In genomic region chr2:181470285-181470684, GRCm38 (mm10) we compare ENCODE assay signal across 18 mouse cellular contexts. TPM values are rescaled to one million over a fixed set of nuclear protein-coding genes. Genes with fewer than 3 reads are reported as not detected.
A peak's percentile ranks its signal among the peaks of the same experiment; 100 is the strongest.
DNase-seq lines count a peak whose midpoint lies in the region; ATAC-seq lines count a peak whose summit lies in the region.
"Had no signal": no experiment of that assay in that cellular context is flagged by ENCODE, and none has a peak within 500 bp of the region (broad histone marks: within the 10 kb centered on the region; RNA-seq: fewer than 3 reads in every experiment).

No protein-coding gene starts in this region.

- peak overlapping the region; percentile 83 for H3K27ac ChIP-seq in heart, embryonic 10.5 days
- peak overlapping the region; percentile 57; the same call in 1 of the 2 replicates for H3K27ac ChIP-seq in lung, embryonic 15.5 days
- H3K27ac ChIP-seq in forebrain, embryonic 13.5 days = no peak overlapping the region
- H3K27ac ChIP-seq: embryonic facial prominence, embryonic 13.5 days; hindbrain, embryonic 10.5 days; limb, embryonic 15.5 days had no signal

- WGBS in heart, embryonic 10.5 days = 54% methylated on average over 2 of the region's 2 CpGs
- WGBS in lung, embryonic 15.5 days = 40% methylated on average over 2 of the region's 2 CpGs
- 81% methylated on average over 2 of the region's 2 CpGs for WGBS in forebrain, embryonic 13.5 days

- H3K4me3 ChIP-seq in heart, embryonic 10.5 days = no peak overlapping the region
- no peak overlapping the region for H3K4me3 ChIP-seq in lung, embryonic 15.5 days
- H3K4me3 ChIP-seq in forebrain, embryonic 13.5 days = no peak overlapping the region
- H3K4me3 ChIP-seq: embryonic facial prominence, embryonic 13.5 days; hindbrain, embryonic 10.5 days; limb, embryonic 15.5 days had no signal

- no peaks in the 10 kb centered on the region for H3K36me3 ChIP-seq in heart, embryonic 10.5 days
- no peaks in the 10 kb centered on the region for H3K36me3 ChIP-seq in lung, embryonic 15.5 days
- no peaks in the 10 kb centered on the region for H3K36me3 ChIP-seq in forebrain, embryonic 13.5 days (ENCODE audit: poor library complexity, severe bottlenecking)
- H3K36me3 ChIP-seq: embryonic facial prominence, embryonic 13.5 days; hindbrain, embryonic 10.5 days; limb, embryonic 15.5 days had no signal

- H3K4me1 ChIP-seq in heart, embryonic 10.5 days = peaks cover 30% of the 10 kb centered on the region
- peaks cover 16% of the 10 kb centered on the region for H3K4me1 ChIP-seq in lung, embryonic 15.5 days
- H3K4me1 ChIP-seq in forebrain, embryonic 13.5 days = no peaks in the 10 kb centered on the region
- H3K4me1 ChIP-seq: embryonic facial prominence, embryonic 13.5 days; limb, embryonic 15.5 days had no signal

- no peaks in the 10 kb centered on the region for H3K9me3 ChIP-seq in heart, embryonic 10.5 days
- no peaks in the 10 kb centered on the region for H3K9me3 ChIP-seq in lung, embryonic 15.5 days
- H3K9me3 ChIP-seq in forebrain, embryonic 13.5 days (replicated peaks) = no peaks in the 10 kb centered on the region
- H3K9me3 ChIP-seq: embryonic facial prominence, embryonic 13.5 days; hindbrain, embryonic 10.5 days; limb, embryonic 15.5 days had no signal

- no peak overlapping the region for H3K9ac ChIP-seq in lung, embryonic 15.5 days
- no peak overlapping the region for H3K9ac ChIP-seq in forebrain, embryonic 13.5 days
- H3K9ac ChIP-seq: embryonic facial prominence, embryonic 13.5 days; limb, embryonic 15.5 days had no signal

- intact Hi-C loops in heart, postnatal 10 days (cut with DNase I) = no loop called here

- no peak for ATAC-seq in lung, embryonic 15.5 days (ENCODE audit: borderline replicate concordance, extremely low read depth, low FRiP score, low TSS enrichment)
- ATAC-seq in forebrain, embryonic 13.5 days = no peak
- ATAC-seq: forebrain, embryonic 14.5 days had no signal

- peak; percentile 47 to 77 for DNase-seq in heart, adult 9 months (ENCODE audit: low spot score in 2 of 2)
- no peak for DNase-seq in heart, postnatal 10 days
- peak; percentile 31 for DNase-seq in 416B (ENCODE audit: low read depth)
- DNase-seq in heart, embryonic 10.5 days (ENCODE audit: low spot score) = no peak
- no peak for DNase-seq in spleen, postnatal 14 days (ENCODE audit: low spot score in 2 of 2)
- DNase-seq: cerebellum, postnatal 25 days; right cerebral cortex, postnatal 25 days; thymus, postnatal 14 days had no signal

- H3K4me2 ChIP-seq in lung, embryonic 15.5 days = no peak overlapping the region
- no peak overlapping the region for H3K4me2 ChIP-seq in forebrain, embryonic 13.5 days
- H3K4me2 ChIP-seq: embryonic facial prominence, embryonic 13.5 days; limb, embryonic 15.5 days had no signal

- H3K27me3 ChIP-seq in heart, embryonic 10.5 days (ENCODE audit: insufficient read depth, poor library complexity, severe bottlenecking) = no peaks in the 10 kb centered on the region
- no peaks in the 10 kb centered on the region for H3K27me3 ChIP-seq in lung, embryonic 15.5 days
- H3K27me3 ChIP-seq in forebrain, embryonic 13.5 days = peaks cover 2% of the 10 kb centered on the region; the same call in 1 of the 2 replicates
- H3K27me3 ChIP-seq: embryonic facial prominence, embryonic 13.5 days; limb, embryonic 15.5 days had no signal

RNA-seq across cellular contexts. Expression of gene Zbtb46, which starts 11.1 kb away (rescaled TPM):
- 10 to 100 TPM; 14.8 to 15.9 TPM for total RNA-seq in heart, postnatal 10 days (2021)
- 16.5 and 18.5 TPM in 2 replicates for polyA plus RNA-seq in heart, embryonic 10.5 days (2016; fragmentation: Nextera tagmentation; extraction: Ambion mirVana)
- 12.5 and 14.6 TPM in 2 replicates for polyA plus RNA-seq in lung, embryonic 15.5 days (2015; fragmentation: Nextera tagmentation; extraction: Ambion mirVana)
- polyA plus RNA-seq in forebrain, embryonic 13.5 days (2015; fragmentation: Nextera tagmentation; extraction: Ambion mirVana) = 10.2 and 12.8 TPM in 2 replicates

RNA-seq across cellular contexts. Expression of gene Abhd16b, which starts 22.7 kb away (rescaled TPM):
- total RNA-seq in heart, postnatal 10 days (2021) = not detected
- polyA plus RNA-seq in heart, embryonic 10.5 days (2016; fragmentation: Nextera tagmentation; extraction: Ambion mirVana) = 0.11 TPM in 1 of 2 replicates, not detected in the other
- 0.24 and 0.26 TPM in 2 replicates for polyA plus RNA-seq in lung, embryonic 15.5 days (2015; fragmentation: Nextera tagmentation; extraction: Ambion mirVana)
- 0.16 TPM in 1 of 2 replicates, not detected in the other for polyA plus RNA-seq in forebrain, embryonic 13.5 days (2015; fragmentation: Nextera tagmentation; extraction: Ambion mirVana)
- total RNA-seq: gastrocnemius, adult 18-20 months; left cerebral cortex, adult 8-10 months; megakaryocyte-erythroid progenitor cell, adult 5-6 weeks; monocyte, adult 5-6 weeks had no signal
- polyA plus RNA-seq: forebrain, embryonic 14.5 days had no signal

RNA-seq across cellular contexts. Expression of gene Tpd52l2, which starts 26.7 kb away (rescaled TPM):
- 10 to 100 TPM; 69.9 to 74.9 TPM for total RNA-seq in heart, postnatal 10 days (2021)
- 130 and 162 TPM in 2 replicates for polyA plus RNA-seq in heart, embryonic 10.5 days (2016; fragmentation: Nextera tagmentation; extraction: Ambion mirVana)
- polyA plus RNA-seq in lung, embryonic 15.5 days (2015; fragmentation: Nextera tagmentation; extraction: Ambion mirVana) = 155 and 160 TPM in 2 replicates
- 133 and 138 TPM in 2 replicates for polyA plus RNA-seq in forebrain, embryonic 13.5 days (2015; fragmentation: Nextera tagmentation; extraction: Ambion mirVana)

RNA-seq across cellular contexts. Expression of gene Dnajc5, which starts 50.0 kb away (rescaled TPM):
- 100 to 1,000 TPM in 1 of 2 experiments, 10 to 100 TPM in 1; 96.7 to 104 TPM for total RNA-seq in heart, postnatal 10 days (2021)
- 87.2 and 97.0 TPM in 2 replicates for polyA plus RNA-seq in heart, embryonic 10.5 days (2016; fragmentation: Nextera tagmentation; extraction: Ambion mirVana)
- polyA plus RNA-seq in lung, embryonic 15.5 days (2015; fragmentation: Nextera tagmentation; extraction: Ambion mirVana) = 84.8 and 87.4 TPM in 2 replicates
- polyA plus RNA-seq in forebrain, embryonic 13.5 days (2015; fragmentation: Nextera tagmentation; extraction: Ambion mirVana) = 140 and 165 TPM in 2 replicates

Comparison
In these comparisons a context has a peak if more than half of its experiments do, and no peak if none do; other contexts are left out.
1. DNase-seq: peak in heart, adult 9 months (2 of 2) and 416B (single experiment); none in heart, postnatal 10 days (0 of 2), heart, embryonic 10.5 days (single experiment) and spleen, postnatal 14 days (0 of 2).